ENCODE assay signal across 10 mouse cellular contexts in the genomic region with DNA sequence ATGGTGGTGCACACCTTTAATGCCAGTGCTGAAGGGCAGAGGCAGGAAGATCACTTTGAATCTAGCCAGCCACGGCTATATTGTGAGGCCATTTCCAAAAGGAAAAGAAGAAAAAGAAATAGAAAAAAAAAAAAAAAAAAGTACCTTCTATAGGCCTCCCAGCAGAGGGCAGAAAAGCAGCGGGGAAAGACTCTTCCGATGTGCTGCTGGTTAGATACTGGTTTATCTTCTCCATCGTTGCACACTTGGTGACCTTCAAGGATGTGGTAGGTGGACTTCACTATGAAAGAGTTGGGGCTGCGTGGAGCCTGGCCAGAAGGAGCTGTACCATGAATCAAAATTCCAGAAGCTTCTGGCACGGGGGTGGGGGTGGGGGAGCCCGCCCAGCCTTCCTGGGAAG. TPM values are rescaled to one million over a fixed set of nuclear protein-coding genes. Genes with fewer than 3 reads are reported as not detected.
DNase-seq lines count a peak whose midpoint lies in the region; ATAC-seq and TF ChIP-seq lines count a peak whose summit lies in the region.
"Had no signal": no experiment of that assay in that cellular context is flagged by ENCODE, and none has a peak within 500 bp of the region (broad histone marks: within the 10 kb centered on the region; RNA-seq: fewer than 3 reads in every experiment).

No protein-coding gene starts in this region.

- no peak overlapping the region for H3K9ac ChIP-seq in forebrain, postnatal 0 days
- H3K9ac ChIP-seq in forebrain, embryonic 16.5 days (replicated peaks; ENCODE audit: low read depth, low read length) = no peak overlapping the region
- H3K9ac ChIP-seq: embryonic facial prominence, embryonic 13.5 days had no signal

- peak; percentile 70 for TF ChIP-seq CTCF in forebrain, postnatal 0 days (IDR thresholded peaks at IDR 0.05; ENCODE audit: low read depth)
- TF ChIP-seq CTCF in lung, adult 2 months (IDR thresholded peaks at IDR 0.05; ENCODE audit: insufficient read depth, low read length) = 0 out of 2 replicates have a peak, but pooled peaks have one; percentile 22

- H3K36me3 ChIP-seq in forebrain, postnatal 0 days (ENCODE audit: insufficient read depth) = no peaks in the 10 kb centered on the region
- H3K36me3 ChIP-seq in forebrain, embryonic 16.5 days (ENCODE audit: control insufficient read depth, insufficient read depth) = no peaks in the 10 kb centered on the region
- H3K36me3 ChIP-seq: embryonic facial prominence, embryonic 13.5 days had no signal

- no peak overlapping the region for H3K4me2 ChIP-seq in forebrain, postnatal 0 days (ENCODE audit: low read depth)
- no peak overlapping the region for H3K4me2 ChIP-seq in forebrain, embryonic 16.5 days (ENCODE audit: low read length)
- H3K4me2 ChIP-seq: embryonic facial prominence, embryonic 13.5 days had no signal

- H3K27ac ChIP-seq in forebrain, postnatal 0 days (ENCODE audit: low read depth, low read length) = no peak overlapping the region
- H3K27ac ChIP-seq in forebrain, embryonic 16.5 days (ENCODE audit: low read length) = no peak overlapping the region
- H3K27ac ChIP-seq: embryonic facial prominence, embryonic 13.5 days had no signal

- no peaks in the 10 kb centered on the region for H3K27me3 ChIP-seq in forebrain, postnatal 0 days (ENCODE audit: insufficient read depth, low read length)
- H3K27me3 ChIP-seq in forebrain, embryonic 16.5 days (replicated peaks; ENCODE audit: control insufficient read depth, insufficient read depth, low read length) = no peaks in the 10 kb centered on the region
- H3K27me3 ChIP-seq: embryonic facial prominence, embryonic 13.5 days had no signal

- no peak overlapping the region for H3K4me3 ChIP-seq in forebrain, postnatal 0 days (ENCODE audit: low read depth, low read length)
- H3K4me3 ChIP-seq in forebrain, embryonic 16.5 days (replicated peaks; ENCODE audit: low read length) = no peak overlapping the region
- no peak overlapping the region for H3K4me3 ChIP-seq in lung, adult 2 months (replicated peaks; ENCODE audit: extremely low read depth, low read depth, low read length)
- H3K4me3 ChIP-seq: embryonic facial prominence, embryonic 13.5 days had no signal

- no peaks in the 10 kb centered on the region for H3K4me1 ChIP-seq in forebrain, postnatal 0 days (ENCODE audit: insufficient read depth)
- H3K4me1 ChIP-seq in forebrain, embryonic 16.5 days (replicated peaks; ENCODE audit: control insufficient read depth, insufficient read depth, low read length) = no peaks in the 10 kb centered on the region
- no peaks in the 10 kb centered on the region for H3K4me1 ChIP-seq in lung, adult 2 months (ENCODE audit: control insufficient read depth, insufficient read depth, low read length)
- H3K4me1 ChIP-seq: embryonic facial prominence, embryonic 13.5 days had no signal

- WGBS in forebrain, postnatal 0 days = 21% methylated on average over 7 of the region's 7 CpGs
- 19% methylated on average over 7 of the region's 7 CpGs for WGBS in forebrain, embryonic 16.5 days
- 16% methylated on average over 7 of the region's 7 CpGs for WGBS in lung, adult 2 months

- peak; percentile 63 for DNase-seq in forebrain, postnatal 0 days
- DNase-seq in lung, adult 2 months = no peak
- DNase-seq in lung, adult 18-20 months = no peak
- peak; percentile 55 for DNase-seq in CD4-positive helper T cell, adult 2 months (ENCODE audit: low read depth, low spot score)
- DNase-seq in gastrocnemius, postnatal 4 days (ENCODE audit: low spot score in 2 of 2) = no peak
- no peak for DNase-seq in gastrocnemius, postnatal 36 days

- no peaks in the 10 kb centered on the region for H3K9me3 ChIP-seq in forebrain, postnatal 0 days (ENCODE audit: low read length)
- H3K9me3 ChIP-seq in forebrain, embryonic 16.5 days (ENCODE audit: control insufficient read depth, low read length) = no peaks in the 10 kb centered on the region

- no peak for ATAC-seq in forebrain, postnatal 0 days
- ATAC-seq in forebrain, embryonic 16.5 days = no peak
- ATAC-seq in common myeloid progenitor, adult 5-6 weeks (replicated peaks; ENCODE audit: low read depth, poor library complexity, severe bottlenecking) = 0 out of 2 replicates have a peak, but pooled peaks have one; percentile 8

- intact Hi-C loops in gastrocnemius, postnatal 36 days (cut with DNase I) = loop anchor here (2.0 to 10.0 kb wide), 2 partner anchors 100 to 230 kb away; no protein-coding TSS in a partner anchor

- no peak for TF ChIP-seq POLR2A in lung, adult 2 months (IDR thresholded peaks at IDR 0.05; ENCODE audit: borderline replicate concordance, extremely low read depth, low read depth, low read length)

RNA-seq across cellular contexts. Expression of a gene that starts 15.8 kb away (rescaled TPM):
- not detected in 2 replicates for total RNA-seq in forebrain, postnatal 0 days (2014; rRNA removed)
- polyA plus RNA-seq in forebrain, postnatal 0 days (2015; fragmentation: Nextera tagmentation; extraction: Ambion mirVana) = not detected in 2 replicates
- polyA plus RNA-seq in forebrain, embryonic 16.5 days (2015; fragmentation: Nextera tagmentation; extraction: Ambion mirVana) = not detected in 2 replicates
- not detected in 2 replicates for polyA plus RNA-seq in lung, adult 2 months (2012; rRNA removed)
- total RNA-seq in common myeloid progenitor, adult 5-6 weeks (2017) = not detected in 2 replicates
- total RNA-seq in gastrocnemius, postnatal 4 days (2021) = not detected
- total RNA-seq in gastrocnemius, postnatal 36 days (2021) = not detected
- total RNA-seq: heart, postnatal 10 days had no signal
- polyA plus RNA-seq: embryonic facial prominence, embryonic 13.5 days had no signal

RNA-seq across cellular contexts. Expression of a gene that starts 23.9 kb away (rescaled TPM):
- 18.7 and 19.6 TPM in 2 replicates for total RNA-seq in forebrain, postnatal 0 days (2014; rRNA removed)
- polyA plus RNA-seq in forebrain, postnatal 0 days (2015; fragmentation: Nextera tagmentation; extraction: Ambion mirVana) = 27.1 and 31.1 TPM in 2 replicates
- polyA plus RNA-seq in forebrain, embryonic 16.5 days (2015; fragmentation: Nextera tagmentation; extraction: Ambion mirVana) = 34.6 and 36.0 TPM in 2 replicates
- polyA plus RNA-seq in lung, adult 2 months (2012; rRNA removed) = 42.0 and 51.9 TPM in 2 replicates
- 40.0 and 44.7 TPM in 2 replicates for total RNA-seq in common myeloid progenitor, adult 5-6 weeks (2017)
- total RNA-seq in gastrocnemius, postnatal 4 days (2021) = 10 to 100 TPM; 18.9 to 20.7 TPM
- 10 to 100 TPM; 16.1 to 18.6 TPM for total RNA-seq in gastrocnemius, postnatal 36 days (2021)

RNA-seq across cellular contexts. Expression of a gene that starts 26.5 kb away (rescaled TPM):
- 0.85 and 2.0 TPM in 2 replicates for total RNA-seq in forebrain, postnatal 0 days (2014; rRNA removed)
- 0.41 and 0.74 TPM in 2 replicates for polyA plus RNA-seq in forebrain, postnatal 0 days (2015; fragmentation: Nextera tagmentation; extraction: Ambion mirVana)
- 1.1 and 1.8 TPM in 2 replicates for polyA plus RNA-seq in forebrain, embryonic 16.5 days (2015; fragmentation: Nextera tagmentation; extraction: Ambion mirVana)
- polyA plus RNA-seq in lung, adult 2 months (2012; rRNA removed) = 0.15 and 0.18 TPM in 2 replicates
- 2.0 and 3.0 TPM in 2 replicates for total RNA-seq in common myeloid progenitor, adult 5-6 weeks (2017)
- under 1 TPM; 0.32 to 0.41 TPM for total RNA-seq in gastrocnemius, postnatal 4 days (2021)
- not detected for total RNA-seq in gastrocnemius, postnatal 36 days (2021)

RNA-seq across cellular contexts. Expression of a gene that starts 53.7 kb away (rescaled TPM):
- 4.5 and 11.9 TPM in 2 replicates for total RNA-seq in forebrain, postnatal 0 days (2014; rRNA removed)
- polyA plus RNA-seq in forebrain, postnatal 0 days (2015; fragmentation: Nextera tagmentation; extraction: Ambion mirVana) = 2.9 and 4.2 TPM in 2 replicates
- polyA plus RNA-seq in forebrain, embryonic 16.5 days (2015; fragmentation: Nextera tagmentation; extraction: Ambion mirVana) = 1.6 and 1.7 TPM in 2 replicates
- 223 and 227 TPM in 2 replicates for polyA plus RNA-seq in lung, adult 2 months (2012; rRNA removed)
- not detected in 2 replicates for total RNA-seq in common myeloid progenitor, adult 5-6 weeks (2017)
- 10 to 100 TPM; 25.7 to 26.6 TPM for total RNA-seq in gastrocnemius, postnatal 4 days (2021)
- total RNA-seq in gastrocnemius, postnatal 36 days (2021) = 10 to 100 TPM; 22.5 to 29.7 TPM

Comparison
In these comparisons a context has a peak if more than half of its experiments do, and no peak if none do; other contexts are left out.
1. DNase-seq: peak in forebrain, postnatal 0 days (single experiment) and CD4-positive helper T cell, adult 2 months (single experiment); none in lung, adult 2 months (single experiment), lung, adult 18-20 months (0 of 2), gastrocnemius, postnatal 4 days (0 of 2) and gastrocnemius, postnatal 36 days (0 of 2).